Mouse (Mus musculus): ENCODE results near the gene Arf4.

GRCm38 (mm10) chr14:26662488-26662887 is 24.6 kb downstream of the Arf4 start:
- TF ChIP-seq FLI1 (IDR thresholded peaks at IDR 0.05; ENCODE audit: low read length) (no peak), GATA1 (IDR thresholded peaks at IDR 0.05; ENCODE audit: borderline replicate concordance, low read length) (no peak)

All from megakaryocyte, embryonic 14.5 days (primary cell).